Mouse (Mus musculus): Measurements from ENCODE around the gene Pip4k2a.

DNA sequence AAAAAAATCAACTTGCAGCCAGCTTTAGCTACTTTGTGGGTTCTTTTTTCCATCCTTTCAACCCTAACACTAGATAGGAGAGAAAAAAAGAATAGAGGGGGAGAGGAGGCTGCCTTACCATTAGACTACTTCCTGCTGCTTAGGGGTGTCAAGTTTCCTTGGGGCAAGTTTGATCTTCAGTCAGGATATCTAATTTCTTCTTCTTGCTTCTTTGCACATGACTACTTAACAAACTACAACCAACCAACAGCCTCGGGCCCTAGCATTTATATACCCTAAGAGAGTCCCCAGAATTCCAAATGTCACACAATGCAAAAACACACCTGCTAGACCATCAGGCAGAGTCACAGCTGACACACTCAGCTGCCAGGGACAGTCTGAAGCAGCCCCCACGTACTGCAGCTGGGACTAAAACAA is 77.5 kb downstream of the Pip4k2a start:
- TF ChIP-seq CTCF (conservative IDR thresholded peaks at IDR 0.05; ENCODE audit: insufficient read depth, insufficient read length, low read depth, low read length) (no peak), POLR2A (IDR thresholded peaks at IDR 0.05; ENCODE audit: low read depth, low read length) (no peak)
